Mouse (Mus musculus): ENCODE data around the gene Zfp346. TPM values are rescaled to one million over a fixed set of nuclear protein-coding genes. Genes with fewer than 3 reads are reported as not detected.

Gene Zfp346
- polyA plus RNA-seq, 1 experiment from 2014 or later, result 21.8 TPM

GRCm38 (mm10) chr13:55181786-55182172 is 76.7 kb downstream of the Zfp346 start:
- no peaks in the 10 kb centered on the region for H3K9me3 ChIP-seq (replicated peaks)
- H3K4me1 ChIP-seq, result peaks cover 11% of the 10 kb centered on the region
- no peaks in the 10 kb centered on the region for H3K27me3 ChIP-seq (ENCODE audit: low read depth, poor library complexity, severe bottlenecking)
- WGBS, result 76% methylated on average over 2 of the region's 2 CpGs
- DNase-seq (ENCODE audit: low spot score), result no peak
- peak overlapping the region; percentile 50; the same call in 1 of the 2 replicates for H3K4me3 ChIP-seq
- no peaks in the 10 kb centered on the region for H3K36me3 ChIP-seq
- no peak overlapping the region for H3K27ac ChIP-seq (replicated peaks)

GRCm38 (mm10) chr13:55182173-55182894 is 77.2 kb downstream of the Zfp346 start:
- DNase-seq (ENCODE audit: low spot score), result peak; percentile 77

GRCm38 (mm10) chr13:55183382-55183781 is 78.3 kb downstream of the Zfp346 start:
- 82% methylated on average over 6 of the region's 6 CpGs for WGBS
- H3K4me1 ChIP-seq, result peaks cover 7% of the 10 kb centered on the region
- H3K9me3 ChIP-seq (replicated peaks), result no peaks in the 10 kb centered on the region
- no peak overlapping the region for H3K4me3 ChIP-seq
- no peak overlapping the region for H3K27ac ChIP-seq (replicated peaks)
- no peaks in the 10 kb centered on the region for H3K36me3 ChIP-seq
- no peaks in the 10 kb centered on the region for H3K27me3 ChIP-seq (ENCODE audit: low read depth, poor library complexity, severe bottlenecking)
- no peak for DNase-seq (ENCODE audit: low spot score)

More at GRCm38 (mm10) chr13:55182173-55182894, 77.2 kb downstream of the Zfp346 start:
- Histone ChIP-seq H3K4me3 (peak overlapping the region; percentile 50), H3K9me3 (replicated peaks) (no peaks in the 10 kb centered on the region), H3K27me3 (ENCODE audit: low read depth, poor library complexity, severe bottlenecking) (no peaks in the 10 kb centered on the region), H3K4me1 (peaks cover 11% of the 10 kb centered on the region), H3K27ac (replicated peaks) (peak overlapping the region; percentile 83), H3K36me3 (no peaks in the 10 kb centered on the region)
- 4% methylated on average over 23 of the region's 23 CpGs for WGBS

Other genes starting within 250 kb of the Zfp346 start
- gene Unc5a, start 155.9 kb upstream of the Zfp346 start, polyA plus RNA-seq (2016; fragmentation: Nextera tagmentation; extraction: Ambion mirVana), result 2.8 TPM in 2 replicates
- gene Hk3, start 83.9 kb upstream of the Zfp346 start, polyA plus RNA-seq (2016; fragmentation: Nextera tagmentation; extraction: Ambion mirVana), result 1.1 and 1.4 TPM in 2 replicates
- gene Uimc1, start 5.0 kb upstream of the Zfp346 start, polyA plus RNA-seq (2016; fragmentation: Nextera tagmentation; extraction: Ambion mirVana), result 23.2 and 24.1 TPM in 2 replicates
- gene Gm17617, start 28.2 kb downstream of the Zfp346 start, polyA plus RNA-seq (2016; fragmentation: Nextera tagmentation; extraction: Ambion mirVana), result not detected in 2 replicates
- 0.25 and 0.35 TPM in 2 replicates for gene Fgfr4, start 47.3 kb downstream of the Zfp346 start, polyA plus RNA-seq (2016; fragmentation: Nextera tagmentation; extraction: Ambion mirVana)
- gene Nsd1, start 104.5 kb downstream of the Zfp346 start, polyA plus RNA-seq (2016; fragmentation: Nextera tagmentation; extraction: Ambion mirVana), result 70.7 and 72.9 TPM in 2 replicates
- gene Prelid1, start 215.2 kb downstream of the Zfp346 start, polyA plus RNA-seq (2016; fragmentation: Nextera tagmentation; extraction: Ambion mirVana), result 494 and 539 TPM in 2 replicates
- 72.7 and 82.3 TPM in 2 replicates for gene Rab24, start 216.6 kb downstream of the Zfp346 start, polyA plus RNA-seq (2016; fragmentation: Nextera tagmentation; extraction: Ambion mirVana)
- 24.2 and 28.1 TPM in 2 replicates for gene Mxd3, start 224.5 kb downstream of the Zfp346 start, polyA plus RNA-seq (2016; fragmentation: Nextera tagmentation; extraction: Ambion mirVana)

Measured in midbrain, embryonic 10.5 days (tissue).